ENCODE assay signal across 9 mouse cellular contexts in the genomic region with DNA sequence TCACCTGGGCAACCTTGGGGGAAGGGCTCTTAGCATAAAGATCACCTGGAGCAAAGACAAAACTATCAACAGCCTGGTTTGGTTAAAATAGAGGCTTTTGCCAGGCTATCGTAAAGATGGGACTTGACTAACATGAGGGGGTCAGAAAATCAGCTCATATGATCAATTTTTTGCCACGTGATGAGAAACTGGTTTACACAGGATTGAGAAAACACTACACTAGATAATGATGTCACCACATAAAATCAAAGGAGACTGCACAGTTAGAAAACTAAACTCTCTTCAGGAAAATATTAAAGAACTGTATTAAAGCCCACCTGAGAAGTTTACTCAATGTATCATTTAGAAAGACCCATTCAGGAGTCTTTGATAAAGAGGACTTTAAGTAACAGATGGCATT. TPM values are rescaled to one million over a fixed set of nuclear protein-coding genes. Genes with fewer than 3 reads are reported as not detected.
DNase-seq lines count a peak whose midpoint lies in the region; ATAC-seq and TF ChIP-seq lines count a peak whose summit lies in the region.
"Had no signal": no experiment of that assay in that cellular context is flagged by ENCODE, and none has a peak within 500 bp of the region (broad histone marks: within the 10 kb centered on the region; RNA-seq: fewer than 3 reads in every experiment).

No protein-coding gene starts in this region.

- no peak for TF ChIP-seq CTCF in cerebellum, adult 2 months (IDR thresholded peaks at IDR 0.05; ENCODE audit: borderline replicate concordance, insufficient read depth, low read depth, low read length)
- no peak for TF ChIP-seq CTCF in lung, postnatal 0 days (IDR thresholded peaks at IDR 0.05)

- ATAC-seq in lung, postnatal 0 days, result no peak
- ATAC-seq in limb, embryonic 13.5 days (ENCODE audit: low FRiP score, low read depth), result no peak
- ATAC-seq in stomach, embryonic 15.5 days (ENCODE audit: insufficient read depth, low FRiP score, low read depth), result no peak

- H3K27ac ChIP-seq in cerebellum, adult 2 months (ENCODE audit: insufficient read depth, low read length), result no peak overlapping the region
- H3K27ac ChIP-seq in lung, postnatal 0 days (ENCODE audit: low read length), result no peak overlapping the region
- H3K27ac ChIP-seq in limb, embryonic 13.5 days, result no peak overlapping the region
- no peak overlapping the region for H3K27ac ChIP-seq in stomach, embryonic 15.5 days

- H3K27me3 ChIP-seq in cerebellum, adult 2 months (ENCODE audit: control insufficient read depth, insufficient read depth, low read length), result no peaks in the 10 kb centered on the region
- H3K27me3 ChIP-seq in lung, postnatal 0 days (replicated peaks; ENCODE audit: insufficient read depth, low read length), result no peaks in the 10 kb centered on the region
- H3K27me3 ChIP-seq in limb, embryonic 13.5 days, result no peaks in the 10 kb centered on the region
- no peaks in the 10 kb centered on the region for H3K27me3 ChIP-seq in stomach, embryonic 15.5 days (replicated peaks)

- peak overlapping the region; percentile 97; the same call in 1 of the 2 replicates for H3K9ac ChIP-seq in lung, postnatal 0 days (replicated peaks; ENCODE audit: low read depth)
- H3K9ac ChIP-seq in limb, embryonic 13.5 days, result peak overlapping the region; percentile 99
- H3K9ac ChIP-seq in stomach, embryonic 15.5 days, result no peak overlapping the region; the same call in 1 of the 2 replicates

- peak overlapping the region; percentile 68 for H3K4me3 ChIP-seq in cerebellum, adult 2 months (replicated peaks; ENCODE audit: insufficient read depth, low read depth, low read length)
- H3K4me3 ChIP-seq in lung, postnatal 0 days (ENCODE audit: low read depth, low read length), result peak overlapping the region; percentile 98
- H3K4me3 ChIP-seq in limb, embryonic 13.5 days, result peak overlapping the region; percentile 91
- H3K4me3 ChIP-seq in stomach, embryonic 15.5 days (replicated peaks), result peak overlapping the region; percentile 93; the same call in 1 of the 2 replicates

- WGBS in cerebellum, adult 2 months, result 13% methylated on average over 2 of the region's 2 CpGs
- 31% methylated on average over 2 of the region's 2 CpGs for WGBS in lung, postnatal 0 days
- 53% methylated on average over 2 of the region's 2 CpGs for WGBS in limb, embryonic 13.5 days
- WGBS in stomach, embryonic 15.5 days, result 37% methylated on average over 2 of the region's 2 CpGs

- peak overlapping the region; percentile 70 for H3K4me2 ChIP-seq in lung, postnatal 0 days (replicated peaks; ENCODE audit: low read depth, low read length)
- peak overlapping the region; percentile 74 for H3K4me2 ChIP-seq in limb, embryonic 13.5 days (replicated peaks)
- H3K4me2 ChIP-seq in stomach, embryonic 15.5 days, result peak overlapping the region; percentile 72

- DNase-seq in cerebellum, adult 2 months, result no peak
- DNase-seq in cerebellum, adult 9-10 months, result no peak
- no peak for DNase-seq in lung, postnatal 0 days (ENCODE audit: low spot score)
- no peak for DNase-seq in lung, adult 18-20 months
- no peak for DNase-seq in spleen, adult 18-20 months
- DNase-seq in left cerebral cortex, adult 8-10 months (ENCODE audit: low spot score in 2 of 2), result no peak
- DNase-seq: lung, postnatal 4 days had no signal

- H3K36me3 ChIP-seq in lung, postnatal 0 days (ENCODE audit: insufficient read depth, low read length), result no peaks in the 10 kb centered on the region
- peaks cover 14% of the 10 kb centered on the region for H3K36me3 ChIP-seq in limb, embryonic 13.5 days
- H3K36me3 ChIP-seq in stomach, embryonic 15.5 days, result no peaks in the 10 kb centered on the region

- H3K4me1 ChIP-seq in cerebellum, adult 2 months (ENCODE audit: control insufficient read depth, insufficient read depth, low read length), result no peaks in the 10 kb centered on the region; the same call in 1 of the 2 replicates
- peaks cover 4% of the 10 kb centered on the region for H3K4me1 ChIP-seq in lung, postnatal 0 days (ENCODE audit: insufficient read depth, low read depth, low read length)
- peaks cover 6% of the 10 kb centered on the region for H3K4me1 ChIP-seq in limb, embryonic 13.5 days
- peaks cover 11% of the 10 kb centered on the region; the same call in 1 of the 2 replicates for H3K4me1 ChIP-seq in stomach, embryonic 15.5 days

- no peak for TF ChIP-seq EP300 in lung, postnatal 0 days (IDR thresholded peaks at IDR 0.05)

- H3K9me3 ChIP-seq in lung, postnatal 0 days (ENCODE audit: low read length), result no peaks in the 10 kb centered on the region
- no peaks in the 10 kb centered on the region for H3K9me3 ChIP-seq in limb, embryonic 13.5 days
- no peaks in the 10 kb centered on the region for H3K9me3 ChIP-seq in stomach, embryonic 15.5 days

- TF ChIP-seq POLR2A in cerebellum, adult 2 months (IDR thresholded peaks at IDR 0.05; ENCODE audit: borderline replicate concordance, insufficient read depth, low read length), result no peak

RNA-seq across cellular contexts. Expression of a gene that starts 9.4 kb away (rescaled TPM):
- polyA plus RNA-seq in cerebellum, adult 2 months (2012; rRNA removed), result 145 and 161 TPM in 2 replicates
- polyA plus RNA-seq in lung, postnatal 0 days (2015; fragmentation: Nextera tagmentation; extraction: Ambion mirVana), result 51.7 and 56.6 TPM in 2 replicates
- 46.7 and 47.5 TPM in 2 replicates for polyA plus RNA-seq in limb, embryonic 13.5 days (2015; fragmentation: Nextera tagmentation; extraction: Ambion mirVana)
- 33.6 and 37.0 TPM in 2 replicates for polyA plus RNA-seq in stomach, embryonic 15.5 days (2015; fragmentation: Nextera tagmentation; extraction: Ambion mirVana)
- total RNA-seq in left cerebral cortex, adult 8-10 months (2022), result 100 to 1,000 TPM; 180 to 209 (median 196) TPM

RNA-seq across cellular contexts. Expression of a gene that starts 56.0 kb away (rescaled TPM):
- polyA plus RNA-seq in cerebellum, adult 2 months (2012; rRNA removed), result not detected in 2 replicates
- polyA plus RNA-seq in lung, postnatal 0 days (2015; fragmentation: Nextera tagmentation; extraction: Ambion mirVana), result not detected in 2 replicates
- polyA plus RNA-seq in limb, embryonic 13.5 days (2015; fragmentation: Nextera tagmentation; extraction: Ambion mirVana), result not detected in 2 replicates
- not detected in 2 replicates for polyA plus RNA-seq in stomach, embryonic 15.5 days (2015; fragmentation: Nextera tagmentation; extraction: Ambion mirVana)
- not detected for total RNA-seq in left cerebral cortex, adult 8-10 months (2022)
